Mouse (Mus musculus) G1E (cell line): ENCODE data around the gene Sptan1.

Experiments
- CTCF ChIP-seq: IDR thresholded peaks from 2 replicates; pipeline ENCODE4 v1.5.1; 2012; ENCODE audit warnings: low read depth, low read length, inconsistent platforms, mixed read lengths
- POLR2AphosphoS5 ChIP-seq: IDR thresholded peaks from 2 replicates; pipeline ENCODE4 v1.6.1; 2012; ENCODE audit warnings: low read depth, low read length, inconsistent platforms; ENCODE audit not compliant: insufficient replicate concordance

- TF ChIP-seq CTCF = no peak
- TF ChIP-seq POLR2AphosphoS5 = no peak
These were observed 79.2 kb downstream of the Sptan1 start for GRCm38 (mm10) chr2:30044550-30044949.
